Mouse (Mus musculus) testis, adult 2 months (tissue): ENCODE results near the gene Got1. TPM values are rescaled to one million over a fixed set of nuclear protein-coding genes. Genes with fewer than 3 reads are reported as not detected.
"Not testable (repeated sequence)": the region's sequence is repeated elsewhere in the genome, so short reads cannot be mapped to it uniquely, and the experiment has no call there.

Source experiments
- H3K27ac ChIP-seq: fragments of 200-500 bp; 2 replicates; pipeline ENCODE4 v1.5.1; 2012; ENCODE audit warnings: low read depth, low read length; ENCODE audit not compliant: control insufficient read depth, insufficient read depth
- H3K27me3 ChIP-seq: fragments of 200-500 bp; 2 replicates; pipeline ENCODE4 v1.6.1; 2012; ENCODE audit warnings: mild to moderate bottlenecking, low read length, moderate library complexity; ENCODE audit not compliant: control insufficient read depth, insufficient read depth
- H3K36me3 ChIP-seq: fragments of 200-500 bp; 2 replicates; pipeline ENCODE4 v1.6.1; 2012; ENCODE audit warnings: mild to moderate bottlenecking, low read length; ENCODE audit not compliant: control insufficient read depth, insufficient read depth
- H3K4me1 ChIP-seq: fragments of 200-500 bp; 2 replicates; pipeline ENCODE4 v1.6.1; 2012; ENCODE audit warnings: low read length; ENCODE audit not compliant: control insufficient read depth, insufficient read depth
- H3K4me3 ChIP-seq: fragments of 200-500 bp; 2 replicates; pipeline ENCODE4 v1.5.1; 2012; ENCODE audit warnings: low read depth, mild to moderate bottlenecking, low read length, moderate library complexity, mixed read lengths; ENCODE audit not compliant: control insufficient read depth
- CTCF ChIP-seq: fragments of 200-500 bp; IDR thresholded peaks from 2 replicates; pipeline ENCODE4 v1.5.1; 2012; ENCODE audit warnings: low read depth, mild to moderate bottlenecking, inconsistent platforms, low read length, moderate library complexity; ENCODE audit not compliant: control insufficient read depth, insufficient read depth, insufficient replicate concordance
- POLR2A ChIP-seq: fragments of 200-500 bp; IDR thresholded peaks from 2 replicates; pipeline ENCODE4 v1.6.1; 2012; ENCODE audit warnings: low read depth, mild to moderate bottlenecking, inconsistent platforms, low read length, moderate library complexity; ENCODE audit not compliant: control insufficient read depth
- polyA plus RNA-seq: library from polyadenylated mRNA; depleted of rRNA; stranded (reverse); fragments of >200 nt; gene quantifications from 2 replicates; pipeline ENCODE4 v1.2.3, GENCODE M21; 2012

Got1 gene
- polyA plus RNA-seq, 1 experiment: 13.4 TPM

GRCm38 (mm10) chr19:43513874-43514273, 10.5 kb downstream of the Got1 start:
- H3K4me1 ChIP-seq: peaks cover 3% of the 10 kb centered on the region; the same call in 1 of the 2 replicates
- no peak overlapping the region for H3K27ac ChIP-seq
- no peaks in the 10 kb centered on the region for H3K27me3 ChIP-seq
- no peaks in the 10 kb centered on the region for H3K36me3 ChIP-seq
- H3K4me3 ChIP-seq: no peak overlapping the region
- TF ChIP-seq CTCF (no peak), POLR2A (no peak)

- no peak for TF ChIP-seq POLR2A
- no peak for TF ChIP-seq CTCF
- Histone ChIP-seq H3K36me3 (no peaks in the 10 kb centered on the region), H3K4me3 (no peak overlapping the region)
These were observed 12.5 kb downstream of the Got1 start for GRCm38 (mm10) chr19:43511621-43512620.

GRCm38 (mm10) chr19:43510436-43511220, 13.8 kb downstream of the Got1 start:
- Histone ChIP-seq H3K36me3 (no peaks in the 10 kb centered on the region), H3K4me3 (no peak overlapping the region), H3K27ac (no peak overlapping the region), H3K27me3 (no peaks in the 10 kb centered on the region), H3K4me1 (peaks cover 5% of the 10 kb centered on the region; the same call in 1 of the 2 replicates)
- TF ChIP-seq CTCF: no peak
- TF ChIP-seq POLR2A: no peak

More at GRCm38 (mm10) chr19:43511621-43512620, 12.5 kb downstream of the Got1 start:
- no peaks in the 10 kb centered on the region for H3K27me3 ChIP-seq
- peaks cover 5% of the 10 kb centered on the region; the same call in 1 of the 2 replicates for H3K4me1 ChIP-seq
- no peak overlapping the region for H3K27ac ChIP-seq

GRCm38 (mm10) chr19:43505441-43505840, 19.0 kb downstream of the Got1 start:
- H3K36me3 ChIP-seq: no peaks in the 10 kb centered on the region
- H3K4me1 ChIP-seq: peaks cover 23% of the 10 kb centered on the region
- no peak for TF ChIP-seq CTCF
- TF ChIP-seq POLR2A: no peak
- H3K4me3 ChIP-seq: no peak overlapping the region
- H3K27ac ChIP-seq: no peak overlapping the region
- no peaks in the 10 kb centered on the region for H3K27me3 ChIP-seq

- H3K36me3 ChIP-seq, H3K4me3 ChIP-seq, H3K27ac ChIP-seq, H3K27me3 ChIP-seq: not testable (repeated sequence)
- peaks cover 26% of the 10 kb centered on the region for H3K4me1 ChIP-seq
These were observed 20.8 kb downstream of the Got1 start for GRCm38 (mm10) chr19:43503593-43503992.

GRCm38 (mm10) chr19:43502630-43503029, 21.8 kb downstream of the Got1 start:
- Histone ChIP-seq H3K27me3 (no peaks in the 10 kb centered on the region), H3K27ac (peak overlapping the region; percentile 81), H3K36me3 (no peaks in the 10 kb centered on the region), H3K4me1 (peaks cover 27% of the 10 kb centered on the region), H3K4me3 (peak overlapping the region; percentile 64)
- TF ChIP-seq CTCF: no peak
- peak; percentile 41; the same call in 1 of the 2 replicates for TF ChIP-seq POLR2A

GRCm38 (mm10) chr19:43498874-43499273, 25.5 kb downstream of the Got1 start:
- TF ChIP-seq CTCF: no peak
- TF ChIP-seq POLR2A: no peak
- Histone ChIP-seq H3K4me1 (peaks cover 21% of the 10 kb centered on the region), H3K36me3 (no peaks in the 10 kb centered on the region), H3K27ac (no peak overlapping the region; the same call in 1 of the 2 replicates), H3K4me3 (no peak overlapping the region), H3K27me3 (no peaks in the 10 kb centered on the region)
